Mouse (Mus musculus) ES-Bruce4 (cell line): ENCODE data around the gene Arid5b.

Experiments
- CTCF ChIP-seq: IDR thresholded peaks from one replicate; pipeline ENCODE4 v1.8.1; 2011; ENCODE audit warnings: low read depth, low read length
- EP300 ChIP-seq: IDR thresholded peaks from 2 replicates; pipeline ENCODE4 v1.6.1; 2011; ENCODE audit warnings: low read depth, low read length; ENCODE audit not compliant: insufficient read depth
- POLR2A ChIP-seq: IDR thresholded peaks from one replicate; pipeline ENCODE4 v1.8.1; 2011; ENCODE audit warnings: low read length; ENCODE audit not compliant: insufficient read depth

- TF ChIP-seq CTCF (no peak), POLR2A (no peak), EP300 (no peak)
Observed at GRCm38 (mm10) chr10:68277671-68278151, 829 bp downstream of the Arid5b start.
